Comparison of ENCODE assay signal across 8 mouse cellular contexts in genomic region chr13:51946171-51946570, GRCm38 (mm10).
DNase-seq lines count a peak whose midpoint lies in the region; ATAC-seq and TF ChIP-seq lines count a peak whose summit lies in the region.

No protein-coding gene starts in this region.

- peak; percentile 76 for DNase-seq in kidney, adult 2 months
- DNase-seq in adrenal gland, adult 8-10 months = peak; percentile 53
- peak; percentile 72 for DNase-seq in heart, postnatal 0 days (ENCODE audit: low spot score)
- peak; percentile 91 for DNase-seq in lung, postnatal 10 days
- DNase-seq in left cerebral cortex, postnatal 25 days (ENCODE audit: low spot score in 2 of 2) = no peak
- DNase-seq in embryo, embryonic 9.5 days (ENCODE audit: extremely low spot score) = no peak
- DNase-seq in limb, embryonic 10.5 days (ENCODE audit: low spot score) = no peak

- H3K9me3 ChIP-seq in kidney, embryonic 16.5 days (ENCODE audit: low read length) = no peaks in the 10 kb centered on the region
- H3K9me3 ChIP-seq in heart, postnatal 0 days (replicated peaks; ENCODE audit: control insufficient read depth, low read length) = no peaks in the 10 kb centered on the region
- H3K9me3 ChIP-seq in limb, embryonic 10.5 days (replicated peaks) = no peaks in the 10 kb centered on the region

- intact Hi-C loops in left cerebral cortex, postnatal 25 days (cut with DNase I) = no loop called here

- H3K36me3 ChIP-seq in kidney, adult 2 months (ENCODE audit: control insufficient read depth, insufficient read depth, low read length) = no peaks in the 10 kb centered on the region
- H3K36me3 ChIP-seq in kidney, embryonic 16.5 days (ENCODE audit: insufficient read depth, low read length) = no peaks in the 10 kb centered on the region
- no peaks in the 10 kb centered on the region for H3K36me3 ChIP-seq in heart, postnatal 0 days (replicated peaks; ENCODE audit: control insufficient read depth, insufficient read depth, low read length)
- H3K36me3 ChIP-seq in limb, embryonic 10.5 days = no peaks in the 10 kb centered on the region

- H3K4me1 ChIP-seq in kidney, adult 2 months (ENCODE audit: control insufficient read depth, insufficient read depth, low read length) = no peaks in the 10 kb centered on the region; the same call in 1 of the 2 replicates
- H3K4me1 ChIP-seq in kidney, embryonic 16.5 days (ENCODE audit: insufficient read depth, low read length) = peaks cover 8% of the 10 kb centered on the region; the same call in 1 of the 2 replicates
- H3K4me1 ChIP-seq in heart, postnatal 0 days (ENCODE audit: control insufficient read depth, insufficient read depth) = peaks cover 10% of the 10 kb centered on the region
- peaks cover 27% of the 10 kb centered on the region for H3K4me1 ChIP-seq in limb, embryonic 10.5 days

- no peak overlapping the region for H3K4me2 ChIP-seq in kidney, embryonic 16.5 days (replicated peaks; ENCODE audit: low read depth, low read length)
- no peak overlapping the region for H3K4me2 ChIP-seq in heart, postnatal 0 days (ENCODE audit: low read depth, low read length)

- H3K4me3 ChIP-seq in kidney, adult 2 months (ENCODE audit: insufficient read depth, low read depth, low read length) = no peak overlapping the region
- no peak overlapping the region for H3K4me3 ChIP-seq in kidney, embryonic 16.5 days (ENCODE audit: low read length)
- H3K4me3 ChIP-seq in heart, postnatal 0 days (ENCODE audit: low read depth, low read length) = no peak overlapping the region
- H3K4me3 ChIP-seq in limb, embryonic 10.5 days = no peak overlapping the region

- H3K27ac ChIP-seq in kidney, adult 2 months (ENCODE audit: insufficient read depth, low read depth, low read length) = no peak overlapping the region
- no peak overlapping the region for H3K27ac ChIP-seq in kidney, embryonic 16.5 days (ENCODE audit: low read length)
- H3K27ac ChIP-seq in heart, postnatal 0 days (ENCODE audit: low read depth) = no peak overlapping the region
- H3K27ac ChIP-seq in limb, embryonic 10.5 days = no peak overlapping the region

- no peak overlapping the region for H3K9ac ChIP-seq in kidney, embryonic 16.5 days (replicated peaks; ENCODE audit: low read length)
- H3K9ac ChIP-seq in heart, postnatal 0 days (replicated peaks; ENCODE audit: low read depth, low read length) = no peak overlapping the region

- no peak for ATAC-seq in kidney, embryonic 16.5 days (ENCODE audit: low FRiP score, low TSS enrichment)
- peak; percentile 67 for ATAC-seq in heart, postnatal 0 days (ENCODE audit: insufficient read depth, low read depth)

- no peak for TF ChIP-seq CTCF in kidney, adult 2 months (conservative IDR thresholded peaks at IDR 0.05; ENCODE audit: insufficient read depth, insufficient read length, low read depth, low read length)
- TF ChIP-seq CTCF in heart, postnatal 0 days (IDR thresholded peaks at IDR 0.05; ENCODE audit: low read depth) = peak; percentile 15; the same call in 1 of the 2 replicates

- 48% methylated on average over 3 of the region's 3 CpGs for WGBS in kidney, adult 2 months
- 47% methylated on average over 3 of the region's 3 CpGs for WGBS in kidney, embryonic 16.5 days
- 27% methylated on average over 3 of the region's 3 CpGs for WGBS in heart, postnatal 0 days
- WGBS in limb, embryonic 10.5 days = 81% methylated on average over 3 of the region's 3 CpGs

- H3K27me3 ChIP-seq in kidney, adult 2 months (replicated peaks; ENCODE audit: control insufficient read depth, insufficient read depth, low read length) = no peaks in the 10 kb centered on the region
- H3K27me3 ChIP-seq in kidney, embryonic 16.5 days (ENCODE audit: insufficient read depth, low read length) = no peaks in the 10 kb centered on the region
- H3K27me3 ChIP-seq in heart, postnatal 0 days (ENCODE audit: control insufficient read depth, insufficient read depth, low read length) = no peaks in the 10 kb centered on the region
- H3K27me3 ChIP-seq in limb, embryonic 10.5 days (ENCODE audit: low read depth, poor library complexity, severe bottlenecking) = no peaks in the 10 kb centered on the region

- TF ChIP-seq EP300 in heart, postnatal 0 days (IDR thresholded peaks at IDR 0.05; ENCODE audit: low read depth) = no peak

- TF ChIP-seq POLR2A in kidney, adult 2 months (IDR thresholded peaks at IDR 0.05; ENCODE audit: low read depth, low read length) = no peak

Comparison
In these comparisons a context has a peak if more than half of its experiments do, and no peak if none do; other contexts are left out.
1. DNase-seq: peak in kidney, adult 2 months (single experiment), adrenal gland, adult 8-10 months (single experiment), heart, postnatal 0 days (single experiment) and lung, postnatal 10 days (single experiment); none in left cerebral cortex, postnatal 25 days (0 of 2), embryo, embryonic 9.5 days (single experiment) and limb, embryonic 10.5 days (single experiment).